Mouse (Mus musculus) frontal cortex, postnatal 10 days (tissue): ENCODE measurements around the gene Rabgap1l.
"Not testable (repeated sequence)": the region's sequence is repeated elsewhere in the genome, so short reads cannot be mapped to it uniquely, and the experiment has no call there.

ENCODE experiments used
- DNase-seq, 2 experiments: peaks; one replicate each; pipeline ENCODE4 v3.0.0; 2022; ENCODE audit warnings: low spot score in 2 of 2, mixed read lengths in 1 of 2

Rabgap1l gene

GRCm38 (mm10) chr1:160286400-160287057, 506.5 kb downstream of the Rabgap1l start:
- DNase-seq, result no peak

GRCm38 (mm10) chr1:160284241-160284640, 508.8 kb downstream of the Rabgap1l start:
- DNase-seq, result no peak

DNA sequence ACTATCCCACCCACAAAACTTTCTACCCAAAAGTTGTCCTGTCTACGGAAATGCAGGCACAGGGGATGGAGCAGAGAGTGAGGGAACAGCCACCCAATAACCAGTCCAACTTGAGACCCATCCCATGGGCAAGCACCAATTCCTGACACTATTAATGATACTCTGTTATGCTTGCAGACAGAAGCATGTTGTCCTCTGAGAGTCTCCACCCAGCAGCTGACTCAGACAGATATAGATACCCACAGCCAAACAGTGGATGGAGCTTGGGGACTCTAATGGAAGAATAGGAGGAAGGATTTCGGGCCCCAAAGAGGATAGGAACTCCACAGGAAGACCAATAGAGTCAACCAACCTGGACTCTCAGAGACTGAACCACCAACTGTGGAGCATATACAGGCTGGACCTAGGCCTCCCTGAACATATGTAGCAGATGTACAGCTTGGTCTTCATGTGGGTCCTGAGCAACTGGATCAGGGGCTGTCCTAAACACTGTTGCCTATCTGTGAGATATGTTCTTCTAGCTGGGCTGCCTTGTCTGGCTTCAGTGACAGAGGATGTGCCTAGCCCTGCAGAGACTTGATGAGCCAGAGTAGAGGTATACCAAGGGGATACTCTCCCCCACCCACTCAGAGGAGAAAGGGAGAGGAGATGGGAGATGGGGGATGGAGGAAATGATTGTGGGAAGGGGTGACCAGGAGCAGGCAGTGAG, 510.7 kb downstream of the Rabgap1l start:
- DNase-seq, result not testable (repeated sequence)

DNA sequence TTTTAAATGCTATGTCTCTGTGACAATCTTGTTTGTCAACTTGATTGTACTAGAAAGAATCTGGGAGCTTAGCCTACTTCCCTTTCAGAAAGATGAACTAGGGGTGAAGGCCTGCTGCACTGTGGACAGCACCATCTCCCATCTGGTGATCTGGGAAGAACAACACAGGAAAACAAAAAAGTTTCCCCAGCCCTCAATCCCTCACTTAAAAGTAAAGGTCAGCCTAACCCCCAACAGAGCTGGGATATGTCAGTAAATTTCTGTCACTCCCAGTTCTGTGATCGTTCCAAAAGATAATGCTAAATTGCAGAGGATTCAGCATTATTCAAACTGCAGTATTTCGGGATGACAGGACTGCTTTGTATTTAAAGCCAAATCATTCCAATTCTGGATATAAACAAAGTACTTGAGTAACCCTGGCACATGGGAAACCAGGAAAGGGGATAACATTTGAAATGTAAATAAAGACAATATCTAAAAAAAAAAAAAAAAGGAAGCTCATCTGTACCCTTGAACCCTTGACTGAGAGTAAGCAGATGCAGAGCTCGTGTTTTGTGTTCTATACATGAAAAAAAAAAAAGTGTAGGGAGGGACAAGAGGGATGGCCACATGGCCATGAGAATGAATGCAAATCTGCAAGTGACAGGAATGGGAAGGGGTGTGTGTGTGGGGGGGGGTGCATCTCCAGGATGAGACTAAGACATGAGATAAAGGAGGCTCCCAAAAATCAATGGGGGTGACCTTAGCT, 511.5 kb downstream of the Rabgap1l start:
- no peak for DNase-seq

- no peak for DNase-seq
Measured at GRCm38 (mm10) chr1:160280603-160281002, 512.4 kb downstream of the Rabgap1l start.

GRCm38 (mm10) chr1:160277940-160278682, 514.9 kb downstream of the Rabgap1l start:
- DNase-seq, result no peak

DNA sequence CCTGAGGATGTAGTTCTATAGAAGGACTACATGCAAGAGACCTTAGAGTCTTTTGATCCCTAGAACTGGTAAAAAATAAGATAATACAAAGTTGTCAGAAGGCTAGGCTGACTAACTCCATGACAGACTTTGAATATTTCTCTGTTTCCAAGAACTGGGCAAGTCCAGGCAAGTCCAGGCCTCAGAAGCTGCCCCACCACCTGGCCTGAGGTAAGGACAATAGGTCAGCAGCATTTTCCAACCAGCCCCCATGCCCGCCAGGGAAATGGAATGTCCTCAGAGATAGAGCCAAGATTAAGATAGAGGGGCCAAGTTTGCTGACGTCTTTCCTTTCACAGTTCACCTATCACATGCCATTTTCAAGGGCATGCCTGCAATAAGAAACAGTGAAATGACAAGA, 517.8 kb downstream of the Rabgap1l start:
- DNase-seq, result no peak

DNA sequence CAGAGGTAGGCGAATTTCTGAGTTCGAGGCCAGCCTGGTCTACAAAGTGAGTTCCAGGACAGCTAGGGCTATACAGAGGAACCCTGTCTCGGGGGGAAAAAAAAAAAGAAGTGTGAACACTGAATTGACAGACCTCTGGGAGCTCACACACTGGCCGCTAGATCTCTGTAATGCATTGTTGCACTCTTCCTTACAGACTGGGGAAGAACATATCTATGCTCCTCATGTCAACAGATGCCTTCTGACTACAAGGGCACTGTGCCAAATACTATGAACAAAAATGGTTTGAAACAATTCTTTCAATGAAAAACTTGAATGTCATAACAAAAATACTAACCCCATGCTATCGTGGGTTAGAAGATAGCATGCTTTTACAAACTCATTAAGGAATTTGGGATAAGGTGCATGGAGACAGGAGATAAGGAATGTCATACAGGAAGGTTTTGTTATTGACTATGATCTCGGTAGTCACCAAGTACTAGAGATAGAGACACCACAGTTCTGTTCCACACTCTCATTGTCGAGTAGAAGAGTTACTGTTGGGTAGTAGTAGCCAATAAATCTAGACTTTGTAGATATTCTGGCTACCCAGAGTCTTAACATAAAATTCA, 519.8 kb downstream of the Rabgap1l start:
- no peak for DNase-seq

DNA sequence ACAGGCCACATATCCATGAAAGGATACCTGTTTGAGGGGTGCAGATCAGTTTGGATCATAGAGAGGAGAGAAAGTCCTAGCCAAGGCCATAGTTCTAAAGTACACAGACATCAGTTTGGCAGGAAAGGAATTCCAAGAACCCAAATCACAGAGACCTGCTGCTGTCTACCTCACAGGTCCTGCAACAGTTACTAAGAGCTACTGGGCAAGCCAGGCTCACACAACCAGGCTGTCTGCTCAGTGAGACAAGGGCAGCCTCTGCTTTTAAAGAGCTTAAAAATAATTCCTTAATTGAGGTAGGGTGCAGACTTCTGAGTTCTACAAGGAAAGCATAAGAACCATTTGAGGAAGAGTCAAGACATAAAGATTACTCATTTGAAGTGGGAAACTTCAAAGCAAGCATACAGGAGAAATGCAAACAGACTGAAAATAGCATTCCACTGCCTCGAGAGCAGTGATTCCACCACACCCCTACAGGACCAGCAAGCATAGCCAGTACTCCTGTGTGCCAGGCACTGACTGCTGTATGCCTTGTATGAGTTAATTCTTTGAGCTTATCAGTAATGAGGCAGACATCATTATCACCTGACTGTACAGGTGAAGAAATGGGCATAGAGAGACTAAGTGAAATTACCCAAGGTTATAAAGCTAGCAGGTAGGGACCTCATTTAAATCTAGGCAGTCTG, 521.6 kb downstream of the Rabgap1l start:
- no peak for DNase-seq

DNA sequence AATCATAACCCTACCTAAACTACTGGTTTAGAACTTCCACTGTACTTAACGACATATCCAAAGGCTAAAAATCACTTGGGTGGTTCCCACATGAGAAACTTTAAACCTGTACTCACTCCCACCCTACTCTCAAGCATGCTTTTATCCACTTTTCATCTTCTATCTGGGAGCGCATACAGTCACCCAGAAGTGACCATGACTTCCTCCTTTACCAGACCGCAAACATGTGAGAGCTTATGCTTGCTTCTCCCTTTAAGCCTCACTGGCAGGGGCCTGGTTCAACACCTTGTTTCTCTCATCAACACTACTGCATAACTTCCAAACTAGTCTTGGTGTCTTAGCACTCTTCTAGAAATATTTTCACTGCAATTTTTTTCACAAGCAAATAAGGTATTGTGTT, 524.7 kb downstream of the Rabgap1l start:
- no peak for DNase-seq

- no peak for DNase-seq
Measured at GRCm38 (mm10) chr1:160263630-160264346, 529.2 kb downstream of the Rabgap1l start.

- DNase-seq, result no peak
Measured at GRCm38 (mm10) chr1:160263053-160263452, 530.0 kb downstream of the Rabgap1l start.

DNA sequence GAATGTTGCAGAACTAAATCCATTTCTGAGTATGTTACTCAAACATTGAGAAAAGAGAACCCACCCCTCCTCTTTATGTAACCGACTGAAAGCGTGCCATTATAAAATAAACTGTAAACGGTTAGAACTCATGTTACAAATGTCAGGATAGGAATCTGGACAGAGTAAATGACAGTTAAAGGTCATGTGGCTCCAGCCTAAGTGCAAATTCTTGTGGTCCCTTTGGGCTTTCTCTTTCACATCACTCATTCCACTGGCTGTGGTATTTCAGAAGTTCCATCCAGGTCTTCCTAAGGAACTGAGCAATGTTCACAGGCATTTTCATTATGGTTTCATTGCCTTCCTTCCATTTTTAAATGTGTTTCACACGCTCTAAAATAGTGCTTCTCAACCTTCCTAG, 530.6 kb downstream of the Rabgap1l start:
- DNase-seq, result no peak

DNA sequence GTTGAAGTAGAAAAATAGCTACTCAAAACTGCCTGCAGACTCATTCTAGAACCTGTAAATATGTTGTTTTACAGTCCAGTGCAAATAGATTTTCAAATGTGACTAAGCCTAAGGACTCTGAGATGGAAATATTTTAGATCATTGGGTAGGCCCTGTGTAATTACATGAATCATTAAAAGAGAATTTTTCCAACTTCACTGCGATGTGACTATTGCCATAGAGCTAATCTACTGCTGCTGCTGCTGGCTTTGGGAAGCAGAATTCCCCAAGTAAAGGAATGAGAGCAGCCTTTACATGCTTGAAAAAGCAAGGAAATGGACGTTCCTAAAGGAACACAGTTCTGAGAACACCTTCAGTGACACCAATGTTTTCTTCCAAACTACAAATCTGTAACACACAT, 531.2 kb downstream of the Rabgap1l start:
- no peak for DNase-seq

- no peak for DNase-seq
Measured at GRCm38 (mm10) chr1:160260605-160261004, 532.4 kb downstream of the Rabgap1l start.

GRCm38 (mm10) chr1:160259884-160260283, 533.1 kb downstream of the Rabgap1l start:
- no peak for DNase-seq

DNA sequence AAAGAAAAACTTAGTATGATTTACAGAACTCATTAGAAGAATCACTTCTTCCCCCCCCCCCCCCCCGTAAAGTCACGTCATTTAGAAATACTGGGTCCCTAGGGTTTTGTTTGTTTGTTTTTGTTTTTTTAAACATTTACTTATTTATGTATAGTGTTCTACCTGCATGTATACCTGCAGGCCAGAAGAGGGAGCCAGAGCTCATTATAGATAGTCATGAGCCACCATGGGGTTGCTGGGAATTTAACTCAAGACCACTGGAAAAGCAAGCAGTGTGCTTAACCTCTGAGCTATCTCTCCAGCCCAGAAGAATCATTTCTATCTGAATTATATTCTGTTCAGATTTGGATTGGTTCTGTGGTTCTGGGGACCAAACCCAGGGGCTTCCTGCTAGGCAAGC, 539.9 kb downstream of the Rabgap1l start:
- no peak for DNase-seq

DNA sequence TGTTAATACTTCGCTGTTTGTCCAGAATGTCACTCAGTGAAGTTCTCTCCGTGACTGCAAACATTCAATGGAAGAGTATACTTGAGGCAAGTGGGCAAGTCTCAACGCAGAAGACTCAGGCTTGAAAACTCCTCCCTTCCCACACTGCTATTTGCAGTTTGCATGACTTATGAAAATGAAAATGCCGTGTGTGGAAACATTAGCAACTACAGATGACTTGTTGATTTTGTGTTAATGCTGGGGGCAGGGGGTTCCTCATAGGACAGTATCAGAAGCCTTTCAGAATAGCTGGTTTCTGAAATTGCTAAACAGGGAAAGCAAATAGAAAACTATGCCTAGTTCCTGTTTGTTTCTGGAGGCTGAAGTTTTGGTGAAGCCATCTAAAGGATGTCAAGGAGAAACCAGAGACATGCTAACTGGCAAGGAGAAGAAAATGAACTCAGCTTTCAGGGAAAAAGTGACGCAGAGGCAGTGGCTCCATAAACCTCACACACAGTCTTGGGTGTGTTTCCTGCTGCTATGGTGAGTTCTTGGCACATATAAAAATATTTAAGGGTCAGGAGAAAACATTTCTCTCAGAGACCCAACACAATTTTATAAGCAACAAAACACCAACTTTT, 541.5 kb downstream of the Rabgap1l start:
- no peak for DNase-seq

DNA sequence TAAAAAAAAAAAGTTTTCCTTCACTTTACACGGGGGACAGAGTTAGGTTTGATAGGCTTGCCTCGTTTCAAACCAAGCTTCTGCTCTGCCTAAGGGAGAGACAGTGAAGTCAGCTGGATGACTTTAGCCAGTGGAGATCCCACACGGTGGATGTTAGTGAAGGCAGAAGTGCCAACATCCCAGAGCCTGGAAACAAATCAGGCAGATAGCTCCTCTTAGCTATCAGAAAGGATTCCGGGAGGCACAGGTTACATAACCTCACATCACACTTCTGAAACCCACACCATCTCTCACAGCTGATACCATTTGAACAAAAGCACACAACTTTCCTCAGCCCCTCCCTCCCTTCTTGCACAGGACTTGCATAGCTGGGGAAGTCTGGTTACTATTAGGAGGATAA, 542.2 kb downstream of the Rabgap1l start:
- DNase-seq, result no peak

GRCm38 (mm10) chr1:160249786-160250185, 543.2 kb downstream of the Rabgap1l start:
- DNase-seq, result no peak
